Mouse (Mus musculus): Measurements from ENCODE around the gene Slc9a3.
A peak's percentile ranks its signal among the peaks of the same experiment; 100 is the strongest.

- TF ChIP-seq JUND (IDR thresholded peaks at IDR 0.05; ENCODE audit: low read depth, low read length) = no peak
- no peak for TF ChIP-seq POLR2AphosphoS2 (IDR thresholded peaks at IDR 0.05; ENCODE audit: low read length)
- no peak for TF ChIP-seq CHD2 (IDR thresholded peaks at IDR 0.05; ENCODE audit: low read length)
- peak; percentile 67 to 84 (median 78) for TF ChIP-seq CTCF (IDR thresholded peaks at IDR 0.05 in 2 of 3, conservative IDR thresholded peaks at IDR 0.05 in 1 of 3; ENCODE audit: control insufficient read depth in 1 of 3, insufficient read depth in 1 of 3, low read depth in 2 of 3, low read length in 3 of 3, poor library complexity in 1 of 3, severe bottlenecking in 1 of 3)
- TF ChIP-seq MAX (IDR thresholded peaks at IDR 0.05; ENCODE audit: low read length) = no peak
- TF ChIP-seq USF2 (IDR thresholded peaks at IDR 0.05; ENCODE audit: borderline replicate concordance in 1 of 2, insufficient read depth in 1 of 2, low read depth in 1 of 2, low read length in 2 of 2) = no peak
- no peak for TF ChIP-seq EP300 (IDR thresholded peaks at IDR 0.05; ENCODE audit: low read depth in 1 of 2, low read length in 2 of 2)
- TF ChIP-seq ZNF384 (IDR thresholded peaks at IDR 0.05; ENCODE audit: low read depth, low read length) = no peak
- TF ChIP-seq UBTF (IDR thresholded peaks at IDR 0.05; ENCODE audit: borderline replicate concordance, insufficient read depth, low read depth, low read length) = no peak
- TF ChIP-seq TCF12 (IDR thresholded peaks at IDR 0.05; ENCODE audit: low read depth, low read length) = no peak
- TF ChIP-seq E2F4 (IDR thresholded peaks at IDR 0.05; ENCODE audit: borderline replicate concordance, low read depth, low read length) = no peak
Measured at GRCm38 (mm10) chr13:74096715-74097363, 24.4 kb upstream of the Slc9a3 start.
